Mouse (Mus musculus) retina, postnatal 1 day (tissue): Measurements from ENCODE around the gene Papss1.
A peak's percentile ranks its signal among the peaks of the same experiment; 100 is the strongest.
"Not testable (repeated sequence)": the region's sequence is repeated elsewhere in the genome, so short reads cannot be mapped to it uniquely, and the experiment has no call there.

Experiments
- DNase-seq: peaks from one replicate; pipeline ENCODE4 v3.0.0-alpha.2; 2012

Papss1 gene

DNA sequence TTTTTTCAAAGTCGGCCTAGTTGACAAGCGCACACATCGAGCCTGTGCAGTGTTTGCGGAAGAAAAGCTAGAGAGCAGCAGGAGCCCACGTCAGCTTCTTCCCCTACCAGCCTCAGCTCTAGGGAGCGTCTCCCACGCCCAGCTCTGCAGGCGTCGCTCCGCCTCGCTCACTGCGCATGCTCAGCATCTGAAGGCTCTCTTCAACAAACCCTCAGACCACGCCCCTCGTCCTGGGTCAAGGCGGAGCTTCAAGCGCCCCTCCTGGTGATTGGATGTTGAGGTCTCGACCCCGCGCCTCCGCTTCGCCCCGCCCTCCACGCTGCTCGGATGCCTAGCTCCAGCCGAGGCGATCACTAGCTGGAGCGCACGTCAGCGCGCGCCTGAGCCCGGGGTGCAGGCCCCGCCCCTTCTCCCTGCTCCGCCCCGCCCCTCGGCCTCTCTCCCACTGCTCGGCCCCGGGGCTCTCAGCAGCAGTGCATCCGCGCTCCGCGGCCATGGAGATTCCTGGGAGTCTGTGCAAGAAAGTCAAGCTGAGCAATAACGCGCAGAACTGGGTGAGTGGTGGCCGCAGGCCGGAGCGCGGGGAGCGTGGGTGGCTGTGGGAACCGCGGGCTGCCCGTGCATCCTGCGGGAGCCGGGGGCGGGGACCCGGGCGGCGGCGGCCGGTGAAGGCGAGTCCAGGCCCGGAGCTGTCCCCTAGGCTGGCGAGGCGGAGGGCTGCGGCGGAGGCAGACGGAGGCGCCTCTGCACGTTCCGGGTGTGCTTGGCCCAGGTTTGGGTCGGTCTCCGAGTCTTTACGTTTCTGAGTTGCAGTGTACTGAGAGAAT lies at the start of gene Papss1:
Gene Papss1 (plus strand): TSS at position 339 of the 827 bp plus-strand sequence.
- peak; percentile 100 for DNase-seq

DNA sequence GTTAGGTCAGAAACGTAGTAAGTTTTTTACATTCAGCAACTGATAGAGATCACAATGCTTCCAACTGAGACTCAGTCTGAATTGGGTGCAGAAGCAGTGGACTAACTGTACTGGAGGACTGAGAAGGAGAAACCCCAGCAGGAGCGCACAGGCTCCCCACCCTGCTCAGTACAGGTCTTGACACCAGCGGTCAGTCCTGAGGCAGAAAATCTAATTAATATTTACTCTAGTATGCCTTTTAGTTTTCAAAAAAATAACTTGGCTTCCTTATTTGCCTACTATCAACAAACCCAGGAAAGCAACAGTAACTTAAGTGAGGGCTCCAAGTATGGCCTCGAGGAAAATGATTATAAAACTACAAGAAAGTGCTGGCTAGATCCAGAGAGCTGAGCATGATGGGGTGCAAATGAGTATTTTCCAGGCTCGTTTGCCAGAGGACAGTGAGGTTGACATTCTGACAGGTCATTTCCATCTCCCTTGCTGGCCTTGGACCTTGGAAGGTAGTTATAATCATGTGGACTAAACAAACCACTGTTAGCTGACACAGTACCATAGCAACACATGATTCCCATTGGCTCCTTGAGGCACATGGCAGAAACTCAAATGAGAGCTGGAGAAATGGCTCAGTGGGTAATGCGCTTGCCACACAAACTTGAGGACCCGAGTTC lies 48.1 kb upstream of the Papss1 start:
- no peak for DNase-seq

DNA sequence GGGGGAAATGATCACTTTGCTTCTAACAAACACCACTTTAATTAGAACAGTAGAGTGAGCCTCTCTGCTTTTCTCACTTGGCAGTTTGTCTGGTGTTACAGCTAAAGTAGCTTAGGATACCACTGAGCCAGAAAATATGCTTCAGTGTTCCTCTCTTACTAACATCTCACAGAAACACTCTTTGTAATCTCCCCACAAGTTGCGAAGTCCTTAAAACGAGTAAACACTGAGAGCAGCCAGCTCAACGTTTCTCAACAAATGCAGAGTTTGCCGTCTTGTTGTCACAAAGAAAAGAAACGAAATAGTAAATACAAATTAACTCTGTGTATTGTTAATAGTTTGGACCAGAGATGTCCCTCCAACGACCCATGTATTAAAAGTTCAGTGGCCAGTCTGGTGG lies 46.8 kb upstream of the Papss1 start:
- DNase-seq, result no peak

DNA sequence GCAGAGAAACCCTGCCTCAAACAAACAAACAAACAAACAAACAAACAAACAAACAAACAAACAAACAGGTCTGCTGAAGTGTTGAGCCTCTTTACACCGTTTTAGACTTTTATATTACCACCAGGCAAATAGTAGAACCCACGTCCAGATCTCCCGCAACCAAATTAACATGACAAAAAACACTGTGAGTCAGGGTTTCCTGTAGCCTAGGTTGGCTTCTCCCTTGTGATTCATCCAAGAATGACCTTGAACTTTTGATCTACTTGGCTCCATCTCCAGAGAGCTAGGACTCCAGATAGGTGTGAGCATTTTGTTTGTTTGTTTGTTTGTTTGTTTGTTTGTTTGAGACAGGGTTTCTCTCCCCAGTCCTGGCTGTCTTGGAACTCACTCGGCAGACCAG lies 43.4 kb upstream of the Papss1 start:
- DNase-seq, result no peak

DNA sequence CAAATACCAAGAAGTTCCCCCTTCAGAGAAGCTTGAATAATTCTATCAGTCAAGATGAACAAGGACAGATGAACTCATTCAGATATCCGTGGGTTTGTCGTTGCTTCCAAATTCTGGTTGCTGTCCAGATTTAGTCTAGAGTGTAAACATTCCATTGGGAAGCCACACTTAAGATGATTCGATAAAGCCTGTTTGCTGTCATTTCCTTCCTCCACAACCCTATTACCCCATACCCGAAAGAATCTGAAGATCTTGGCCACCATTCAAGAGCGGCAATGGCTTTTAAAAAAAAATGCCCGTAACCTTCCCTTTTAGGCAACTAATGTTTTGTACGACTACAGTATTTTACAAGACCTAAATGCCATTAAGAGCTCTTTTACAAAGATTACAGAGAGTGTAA lies 42.3 kb upstream of the Papss1 start:
- no peak for DNase-seq

DNA sequence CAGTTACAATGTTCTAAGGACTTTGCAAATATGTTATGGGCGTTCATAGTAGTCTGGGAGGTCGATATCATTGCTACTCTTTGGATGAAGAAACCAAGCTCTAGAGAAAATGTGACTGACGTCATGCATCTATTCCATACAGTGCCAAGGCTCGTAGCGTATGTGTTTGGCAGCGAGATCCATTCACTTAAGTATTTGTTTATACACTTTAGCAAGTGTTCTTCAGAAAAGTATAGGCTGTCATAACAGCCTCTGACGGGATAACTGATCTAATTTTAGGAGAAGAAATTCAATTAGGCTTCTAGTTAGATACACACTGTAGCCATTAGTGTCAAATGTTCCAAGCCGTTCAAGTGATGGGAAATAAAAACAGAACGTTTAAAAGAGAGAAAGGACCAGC lies 40.8 kb upstream of the Papss1 start:
- DNase-seq, result no peak

DNA sequence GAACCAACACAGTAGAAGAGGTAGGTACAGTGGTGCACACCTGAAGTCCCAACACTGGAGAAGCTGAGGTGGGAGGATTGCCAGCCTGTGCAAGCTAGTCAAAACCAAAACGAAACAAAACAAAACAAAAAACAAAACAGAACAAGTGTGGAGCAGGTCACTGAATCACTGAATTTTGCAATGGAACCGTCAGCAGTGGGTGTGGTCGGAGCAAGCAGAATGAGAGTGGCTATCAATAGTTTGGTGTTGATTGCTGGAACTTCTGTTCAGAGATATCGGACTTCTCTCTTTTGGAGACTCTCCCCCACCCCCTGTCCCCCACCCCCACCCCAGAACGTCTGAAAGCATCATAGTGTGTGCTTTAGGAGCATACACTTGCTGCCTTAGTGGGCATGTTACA lies 40.4 kb upstream of the Papss1 start:
- no peak for DNase-seq

DNA sequence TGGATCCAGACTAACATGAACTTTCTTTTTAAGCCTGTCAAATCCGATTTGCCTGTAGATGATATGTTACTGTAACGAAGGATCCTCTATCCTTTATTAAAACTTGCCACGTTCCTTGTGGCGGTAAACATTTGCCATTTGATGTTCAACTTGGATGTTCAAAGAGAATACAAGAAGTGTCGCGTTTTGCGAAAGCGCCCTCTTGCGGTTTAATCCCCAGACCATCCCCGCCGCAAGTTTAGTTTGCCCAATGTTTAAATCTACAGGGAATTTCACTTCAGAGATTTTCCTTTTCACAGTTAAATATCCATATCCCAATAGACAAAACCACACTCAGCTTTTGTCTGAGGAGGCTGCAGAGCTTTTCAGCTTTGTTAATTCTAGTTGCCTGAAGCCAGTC lies 39.8 kb upstream of the Papss1 start:
- DNase-seq, result peak; percentile 55

DNA sequence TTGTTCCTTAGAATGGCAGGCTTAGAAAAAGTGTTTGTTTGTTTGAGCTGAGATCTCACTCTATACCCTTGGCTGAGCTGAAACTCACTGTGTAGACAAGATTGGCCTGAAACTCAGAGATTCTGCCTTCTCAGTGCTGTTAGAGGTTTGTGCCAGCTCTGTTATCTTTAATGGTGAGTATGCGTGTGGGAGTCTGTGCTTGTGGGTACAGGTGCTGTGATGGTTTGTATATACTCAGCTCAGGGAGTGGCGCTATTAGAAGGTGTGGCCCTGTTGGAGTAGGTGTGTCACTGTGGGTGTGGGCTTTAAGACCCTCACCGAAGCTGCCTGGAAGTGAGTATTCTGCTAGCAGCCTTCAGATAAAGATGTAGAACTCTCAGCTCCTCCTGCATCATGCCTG lies 39.3 kb upstream of the Papss1 start:
- no peak for DNase-seq

DNA sequence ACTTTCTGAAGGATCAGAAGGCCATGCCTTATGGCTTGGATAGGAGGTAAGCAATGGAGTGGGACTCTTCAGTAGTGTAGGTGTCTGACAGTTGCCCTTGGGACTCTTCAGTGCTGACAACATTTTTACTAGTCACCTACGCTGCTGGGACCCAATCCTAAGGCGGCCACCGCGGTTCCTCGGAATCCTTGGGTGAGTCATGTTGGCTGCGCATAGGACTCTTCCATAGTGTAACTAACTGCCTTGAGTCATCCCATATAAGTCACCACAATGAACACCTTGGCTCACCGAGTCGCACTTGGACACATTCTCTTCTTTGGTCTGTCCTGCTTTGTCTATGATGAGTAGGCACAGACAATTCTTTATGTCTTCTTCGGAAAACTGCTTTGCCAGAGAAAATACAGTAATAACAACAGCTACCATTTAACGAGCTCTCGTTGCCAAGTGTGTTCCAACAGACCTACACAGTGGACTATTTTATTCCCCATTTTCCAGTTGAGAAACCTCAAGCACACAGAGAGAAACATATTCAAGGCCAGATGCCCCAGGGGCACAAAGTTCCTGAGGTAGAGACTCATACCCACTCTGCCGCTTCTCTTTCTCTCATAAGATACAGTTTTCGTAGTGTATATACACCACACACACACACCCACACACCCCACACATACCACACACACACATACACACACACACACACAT lies 23.2 kb upstream of the Papss1 start:
- peak; percentile 39 for DNase-seq

DNA sequence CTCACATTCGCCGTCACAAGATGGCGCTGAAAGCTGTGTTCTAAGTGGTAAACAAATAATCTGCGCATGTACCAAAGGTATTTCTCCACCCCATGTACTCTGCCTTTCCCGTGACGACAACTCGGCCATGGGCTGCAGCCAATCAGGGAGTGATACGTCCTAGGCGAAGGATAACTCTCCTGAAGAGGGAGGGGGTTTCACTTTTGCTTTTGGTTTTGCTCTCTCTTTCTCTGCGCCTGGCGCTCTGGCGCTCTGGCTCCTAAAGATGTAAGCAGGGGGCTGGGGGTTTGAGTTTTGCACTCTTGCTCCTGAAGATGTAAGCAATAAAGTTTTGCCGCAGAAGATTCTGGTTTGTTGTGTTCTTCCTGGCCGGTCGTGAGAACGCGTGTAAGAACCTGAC lies 17.0 kb upstream of the Papss1 start:
- not testable (repeated sequence) for DNase-seq

DNA sequence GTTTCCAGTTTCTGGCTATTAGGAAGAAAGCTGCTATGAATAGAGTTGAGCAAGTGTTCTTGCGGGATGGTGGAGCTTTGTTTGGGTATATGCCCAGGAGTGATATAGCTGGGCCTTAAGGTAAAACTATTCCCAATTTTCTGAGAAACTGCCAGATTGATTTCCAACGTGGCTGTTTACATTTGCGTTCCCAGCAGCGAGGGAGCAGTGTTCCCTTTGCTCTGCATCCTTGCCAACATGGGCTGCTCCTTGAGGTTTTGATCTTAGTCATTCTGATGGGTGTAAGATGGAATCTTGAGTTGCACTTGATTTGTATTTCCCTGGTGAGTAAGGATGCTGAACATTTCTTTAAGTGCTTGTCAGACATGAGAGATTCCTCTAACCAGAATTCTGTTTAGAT lies 14.5 kb upstream of the Papss1 start:
- DNase-seq, result no peak

DNA sequence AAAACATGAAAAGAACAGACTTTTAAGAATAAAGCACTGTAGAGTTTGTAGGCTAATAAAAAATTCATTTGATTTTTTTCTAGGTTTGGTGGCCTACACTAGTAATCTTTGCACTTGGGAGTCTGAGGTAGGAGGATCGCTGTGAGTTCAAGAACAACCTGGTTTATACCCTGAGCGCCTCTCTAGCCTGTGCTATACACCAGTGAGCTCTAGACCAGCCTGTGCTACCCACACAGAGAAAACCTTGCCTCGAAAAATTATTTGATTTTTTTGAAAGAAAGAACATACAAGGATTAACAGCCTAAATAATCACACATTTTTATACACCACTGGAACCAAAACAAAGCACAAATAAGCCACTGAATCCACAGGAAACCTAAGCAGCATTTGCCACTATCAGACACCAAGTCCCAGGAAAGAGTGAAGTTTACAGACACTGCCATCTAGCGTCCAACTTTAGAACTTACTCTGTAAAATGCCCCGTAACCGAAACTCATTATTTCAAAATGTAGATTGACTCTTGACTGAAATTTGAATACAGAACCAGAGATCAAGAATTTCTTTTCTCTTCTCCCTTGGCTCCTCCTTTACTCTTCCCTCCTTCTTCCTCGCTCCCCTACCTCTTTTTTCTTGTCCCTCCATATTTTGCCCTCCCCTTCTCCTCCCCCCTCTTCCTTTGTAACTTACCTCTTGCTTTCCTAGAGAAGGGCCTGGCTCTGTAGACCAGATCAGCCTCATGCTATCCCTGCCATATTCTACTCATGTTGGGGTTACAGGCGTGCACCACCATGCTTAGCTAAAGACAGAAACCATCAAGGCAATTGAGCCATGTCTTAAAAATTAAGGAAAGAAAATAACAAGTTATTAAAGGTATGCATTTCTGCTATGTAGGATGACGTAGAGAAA lies 12.0 kb upstream of the Papss1 start:
- DNase-seq, result peak; percentile 78

DNA sequence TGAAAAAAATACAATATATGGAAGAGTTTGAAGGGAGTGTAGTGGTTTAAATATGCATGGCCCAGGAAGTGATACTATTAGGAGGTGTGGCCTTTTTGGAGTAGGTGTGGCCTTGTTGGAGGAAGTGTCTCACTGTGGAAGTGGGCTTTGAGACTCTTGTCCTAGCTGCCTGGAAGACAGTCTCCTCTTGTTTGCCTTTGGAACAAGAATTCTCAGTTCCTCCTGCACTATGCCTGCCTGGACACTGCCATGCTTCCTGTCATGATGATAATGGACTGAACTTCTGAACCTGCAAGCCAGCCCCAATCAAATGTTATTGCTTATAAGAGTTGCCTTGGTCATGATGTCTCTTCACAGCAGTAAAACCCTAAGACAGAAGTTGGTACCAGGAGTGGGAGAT lies 8.8 kb upstream of the Papss1 start:
- no peak for DNase-seq

DNA sequence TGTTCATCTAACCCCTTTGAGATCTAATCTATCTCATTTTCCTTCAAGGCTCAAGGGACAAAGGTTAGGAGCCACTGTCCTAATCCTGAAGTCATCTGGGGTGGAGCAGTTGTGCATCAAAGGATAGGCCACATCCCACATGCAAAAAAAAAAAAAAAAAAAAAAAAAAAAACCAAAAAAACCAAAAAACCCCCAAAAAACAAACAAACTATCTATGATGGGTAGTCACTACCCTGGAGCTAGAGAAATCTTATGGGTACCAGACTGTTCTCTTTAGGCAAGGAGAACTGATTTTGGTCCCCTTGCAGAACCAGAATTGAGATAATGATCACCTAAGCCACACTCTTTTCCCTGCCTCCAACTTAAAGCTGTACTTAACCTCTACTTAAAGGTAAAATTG lies 3.0 kb upstream of the Papss1 start:
- no peak for DNase-seq

DNA sequence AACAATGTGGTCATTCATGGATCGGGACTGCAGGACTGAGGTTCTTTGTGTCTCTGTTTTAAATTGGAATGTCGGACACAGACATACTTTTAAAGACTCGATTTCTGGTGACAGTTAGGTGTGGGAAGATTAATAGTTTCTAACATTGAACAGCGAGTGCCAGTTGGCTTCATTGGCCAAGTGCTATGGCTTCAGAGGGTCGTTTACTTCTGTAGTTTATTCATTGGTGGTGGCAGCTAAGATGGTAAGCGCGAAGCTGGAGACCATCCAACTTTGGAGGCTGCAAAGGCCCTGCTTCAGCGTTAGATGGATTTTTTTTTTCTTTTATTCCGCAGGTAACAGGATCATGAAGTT lies 666 bp downstream of the Papss1 start:
- no peak for DNase-seq

DNA sequence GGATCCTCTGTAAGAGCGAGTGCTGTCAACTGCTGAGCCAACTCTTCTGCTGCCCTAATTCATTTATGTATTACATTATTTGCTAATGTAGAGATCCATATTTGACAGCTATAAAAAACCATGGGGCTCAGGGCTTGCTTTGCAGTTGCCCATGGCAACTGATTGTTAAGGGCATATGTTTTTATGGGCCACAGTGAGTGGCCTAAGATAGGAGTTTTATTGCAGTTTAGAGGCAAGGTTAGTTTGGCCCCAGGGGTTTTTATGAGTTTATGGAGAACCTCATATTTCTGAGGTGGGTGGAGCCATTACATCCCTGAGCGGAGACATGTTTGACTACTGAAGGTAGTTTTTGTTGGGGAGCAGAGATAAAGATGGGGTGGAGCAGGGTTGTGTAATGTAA lies 1.7 kb downstream of the Papss1 start:
- DNase-seq, result no peak

DNA sequence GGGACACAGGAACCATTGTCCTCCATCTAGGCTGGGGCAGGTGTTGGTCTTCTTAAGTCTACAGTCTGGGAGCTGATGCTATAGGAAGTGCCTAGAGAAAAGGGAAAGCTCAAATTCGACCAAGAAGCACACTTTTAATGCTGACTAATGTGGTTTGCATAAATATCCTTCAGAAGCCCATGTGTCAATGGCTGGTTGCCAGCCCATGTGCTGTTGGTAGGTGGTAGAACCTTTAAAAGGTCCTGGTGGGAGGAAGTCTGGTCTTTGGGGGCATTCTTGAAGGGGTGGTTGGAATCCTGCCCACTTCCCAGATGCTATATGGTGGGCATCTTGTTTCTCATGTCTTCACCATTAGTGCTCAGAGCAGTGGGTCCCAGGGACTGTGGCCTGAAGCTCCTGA lies 5.9 kb downstream of the Papss1 start:
- no peak for DNase-seq

DNA sequence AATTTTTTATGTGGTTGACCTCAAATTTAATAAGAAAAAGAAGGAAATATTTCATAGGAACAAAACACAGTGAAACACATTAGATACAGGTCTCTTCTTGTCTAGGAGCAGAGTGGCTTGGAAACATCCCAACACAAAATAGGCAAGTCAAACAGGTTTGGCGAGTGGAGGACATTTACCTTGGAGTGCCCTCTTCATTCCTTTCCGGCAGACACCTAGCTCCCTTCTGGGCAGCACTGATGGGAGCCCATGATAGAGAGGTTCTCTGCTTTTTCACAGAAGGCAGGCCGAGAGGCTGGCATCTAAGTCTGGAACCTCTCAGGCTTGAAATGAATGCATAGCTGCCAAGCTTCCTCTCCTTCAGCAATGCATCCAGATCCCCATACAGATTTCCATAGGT lies 9.0 kb downstream of the Papss1 start:
- no peak for DNase-seq

DNA sequence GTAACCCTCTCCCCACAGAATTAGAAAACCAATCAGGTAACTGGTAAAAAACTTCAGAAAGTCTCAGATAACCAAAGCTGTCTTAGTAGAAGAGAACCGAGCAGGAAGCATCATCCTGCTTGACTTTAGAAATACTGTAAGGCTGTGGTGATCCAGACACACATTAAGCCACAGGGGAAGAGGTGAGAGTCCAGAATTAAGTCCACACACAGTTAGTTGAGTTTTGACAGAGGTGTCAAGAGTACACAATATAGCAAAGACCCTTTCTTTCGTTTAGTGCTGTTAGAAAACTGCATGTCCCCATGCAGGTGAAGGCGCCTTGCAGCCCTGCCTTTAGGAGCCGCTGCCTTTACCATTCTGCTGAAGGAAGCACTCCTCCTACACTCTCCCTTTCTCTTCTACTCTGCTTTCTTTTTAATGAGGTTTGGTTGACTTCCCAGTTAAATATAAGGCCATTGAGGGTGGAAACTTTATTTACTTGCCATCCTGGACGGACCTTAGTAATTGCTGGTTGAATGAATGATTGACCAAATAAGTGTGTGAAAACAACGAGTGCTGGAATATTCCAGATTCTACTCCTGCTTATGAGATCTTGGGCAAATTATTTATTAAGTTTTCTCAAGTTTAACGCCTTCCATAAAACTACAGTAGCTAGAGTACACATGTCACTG lies 14.0 kb downstream of the Papss1 start:
- DNase-seq, result no peak

DNA sequence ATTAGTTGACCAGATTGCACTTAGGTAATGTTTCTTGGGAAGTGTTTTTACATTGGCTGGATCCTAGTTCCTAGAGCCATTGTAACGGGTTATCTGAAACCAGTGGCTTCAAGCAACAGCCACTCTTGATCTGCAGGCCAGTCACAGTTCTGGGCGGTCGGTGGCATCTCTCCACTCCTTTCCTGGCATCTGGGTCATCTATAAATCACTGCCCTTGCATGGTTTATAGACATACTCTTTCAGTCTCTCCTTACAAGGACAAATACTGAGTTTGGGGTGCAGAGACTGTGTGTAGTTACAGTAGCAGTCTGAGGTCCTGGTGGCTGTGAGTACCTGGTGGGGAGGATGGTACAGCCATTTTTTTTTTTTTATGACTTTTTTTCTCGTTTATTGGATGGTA lies 15.5 kb downstream of the Papss1 start:
- no peak for DNase-seq

DNA sequence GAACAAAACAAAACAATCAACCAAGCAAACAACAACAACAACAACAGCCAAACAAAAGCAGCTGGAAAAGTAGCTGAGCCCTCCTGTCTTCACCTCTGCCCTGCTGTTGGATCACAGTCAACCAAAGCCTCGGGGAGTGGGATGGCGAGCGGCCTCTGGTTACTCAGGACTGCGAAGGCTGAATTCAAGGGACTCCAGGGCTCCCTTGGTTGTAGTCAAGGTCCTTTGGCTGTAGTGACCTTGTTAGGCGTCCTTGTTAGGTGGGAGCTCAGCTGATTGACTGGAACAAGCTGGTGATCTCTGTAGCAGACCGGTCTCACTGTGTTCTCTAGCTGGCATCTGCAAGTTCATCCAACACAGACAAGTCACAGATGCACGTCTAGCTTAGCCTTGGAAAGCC lies 16.5 kb downstream of the Papss1 start:
- DNase-seq, result no peak

DNA sequence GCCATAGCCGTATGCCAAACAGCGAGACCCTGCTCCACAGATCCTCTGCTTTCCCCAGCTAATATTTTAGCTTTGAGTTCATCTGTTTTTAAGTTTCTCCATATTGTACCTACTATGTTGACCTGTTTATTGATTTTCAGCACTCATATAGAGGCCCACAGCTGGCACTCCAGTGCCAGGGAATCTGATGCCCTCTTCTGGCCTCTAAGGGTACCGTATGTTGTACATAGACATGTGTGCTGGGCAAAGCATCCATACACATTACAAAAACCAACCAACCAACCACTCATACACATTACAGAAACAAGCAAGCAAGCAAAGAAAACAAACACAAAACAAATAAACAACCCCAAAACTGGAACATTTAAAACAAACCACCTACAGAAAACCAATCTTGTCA lies 22.2 kb downstream of the Papss1 start:
- no peak for DNase-seq
